Mouse (Mus musculus) C3H10T1/2 (cell line): ENCODE data around the gene Gm10521. TPM values are rescaled to one million over a fixed set of nuclear protein-coding genes. Genes with fewer than 3 reads are reported as not detected.

Experiments used
- polyA plus RNA-seq, 2 experiments: library from polyadenylated mRNA; unstranded; fragments of >200 nt; fragmentation: generic; extraction: Trizol; gene quantifications; one replicate each; pipeline ENCODE4 v1.2.1; 2012; ENCODE audit warnings: missing spikeins in 2 of 2

The Gm10521 gene
- not detected for polyA plus RNA-seq

DNA sequence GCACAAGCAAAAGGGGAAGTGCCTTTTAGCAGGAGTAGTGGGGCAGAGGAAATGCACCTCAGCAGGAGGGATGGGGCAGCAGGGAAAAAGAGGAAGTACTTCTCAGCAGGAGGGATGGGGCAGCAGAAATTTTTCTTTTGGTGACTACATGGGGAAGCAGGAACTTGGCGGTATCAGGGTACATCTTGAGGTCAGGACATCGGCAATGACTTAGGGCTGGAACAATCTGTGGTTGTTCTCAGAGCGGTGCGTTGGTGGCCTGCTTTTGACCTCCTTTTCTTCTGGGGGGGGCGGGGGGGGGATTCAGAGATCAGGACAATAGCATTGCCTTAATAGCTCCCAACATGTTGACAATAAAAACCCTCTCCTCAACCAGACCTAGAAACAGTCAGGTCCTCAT lies at the start of gene Gm10521:
TSS of gene Gm10521 (plus strand) at position 301 of the 400 bp plus-strand sequence.

DNA sequence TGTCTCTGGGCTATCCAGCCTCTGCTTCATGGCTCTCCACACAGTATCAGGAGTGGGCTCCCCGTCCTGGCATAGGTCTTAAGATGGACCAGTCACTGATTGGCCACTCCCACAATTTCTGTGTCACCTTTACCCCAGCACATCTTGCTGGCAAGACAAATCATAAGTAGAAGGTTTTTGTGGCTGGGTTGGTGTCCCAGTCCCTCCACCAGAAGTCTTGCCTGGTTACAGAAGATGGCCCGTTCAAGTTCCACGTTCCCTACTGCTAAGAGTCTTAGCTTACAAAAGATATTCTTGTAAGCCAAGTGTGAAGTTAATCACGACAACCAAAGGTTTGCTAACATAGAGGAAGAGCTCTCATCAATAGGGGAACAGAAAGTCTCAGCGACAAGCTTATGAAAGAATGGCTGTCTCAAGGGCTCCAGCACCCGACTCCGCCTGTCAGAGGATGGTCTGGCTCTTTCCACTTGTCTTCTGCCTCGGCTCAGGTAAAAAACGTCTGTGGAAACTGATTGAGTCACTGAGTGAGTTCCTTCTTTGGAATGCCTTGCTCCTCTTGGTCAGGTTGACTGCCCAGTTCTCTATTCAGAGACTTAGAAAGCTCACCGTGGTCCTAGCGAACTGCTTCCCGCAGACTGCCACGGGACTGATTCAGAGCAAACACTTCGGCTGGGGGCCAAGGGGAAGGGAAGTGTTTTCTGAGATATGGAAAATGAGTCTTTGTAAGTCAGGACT lies 22.0 kb downstream of the Gm10521 start, which contains the start of gene Slamf6:
TSS of gene Slamf6 (plus strand) at position 211 of the 735 bp plus-strand sequence.

Other genes starting within 250 kb of the Gm10521 start
- gene Slamf7, start 242.6 kb upstream of the Gm10521 start, polyA plus RNA-seq: not detected
- gene Cd48, start 213.7 kb upstream of the Gm10521 start, polyA plus RNA-seq: under 1 TPM in 1 of 2 experiments, not detected in 1; 0.15 TPM
- gene Slamf1, start 128.5 kb upstream of the Gm10521 start, polyA plus RNA-seq: under 1 TPM in 1 of 2 experiments, not detected in 1; 0.04 TPM
- gene Cd84, start 56.0 kb upstream of the Gm10521 start, polyA plus RNA-seq: not detected
- under 1 TPM in 1 of 2 experiments, not detected in 1; under 0.01 TPM for gene Slamf6, start 21.9 kb downstream of the Gm10521 start, polyA plus RNA-seq
- 1 to 10 TPM; 1.4 to 5.0 TPM for gene Vangl2, start 132.8 kb downstream of the Gm10521 start, polyA plus RNA-seq
- gene Nhlh1, start 161.9 kb downstream of the Gm10521 start, polyA plus RNA-seq: not detected
- 100 to 1,000 TPM in 1 of 2 experiments, 10 to 100 TPM in 1; 49.1 to 154 TPM for gene Copa, start 186.9 kb downstream of the Gm10521 start, polyA plus RNA-seq
- gene Ncstn, start 187.1 kb downstream of the Gm10521 start, polyA plus RNA-seq: 10 to 100 TPM in 1 of 2 experiments, 1 to 10 TPM in 1; 9.3 to 52.9 TPM
- 10 to 100 TPM; 22.3 to 50.0 TPM for gene Pex19, start 231.1 kb downstream of the Gm10521 start, polyA plus RNA-seq